Mouse (Mus musculus): ENCODE measurements around the gene Ccdc91. TPM values are rescaled to one million over a fixed set of nuclear protein-coding genes. Genes with fewer than 3 reads are reported as not detected.

Gene Ccdc91
- total RNA-seq (2022), result 10 to 100 TPM; 34.3 to 40.0 (median 37.4) TPM

DNA sequence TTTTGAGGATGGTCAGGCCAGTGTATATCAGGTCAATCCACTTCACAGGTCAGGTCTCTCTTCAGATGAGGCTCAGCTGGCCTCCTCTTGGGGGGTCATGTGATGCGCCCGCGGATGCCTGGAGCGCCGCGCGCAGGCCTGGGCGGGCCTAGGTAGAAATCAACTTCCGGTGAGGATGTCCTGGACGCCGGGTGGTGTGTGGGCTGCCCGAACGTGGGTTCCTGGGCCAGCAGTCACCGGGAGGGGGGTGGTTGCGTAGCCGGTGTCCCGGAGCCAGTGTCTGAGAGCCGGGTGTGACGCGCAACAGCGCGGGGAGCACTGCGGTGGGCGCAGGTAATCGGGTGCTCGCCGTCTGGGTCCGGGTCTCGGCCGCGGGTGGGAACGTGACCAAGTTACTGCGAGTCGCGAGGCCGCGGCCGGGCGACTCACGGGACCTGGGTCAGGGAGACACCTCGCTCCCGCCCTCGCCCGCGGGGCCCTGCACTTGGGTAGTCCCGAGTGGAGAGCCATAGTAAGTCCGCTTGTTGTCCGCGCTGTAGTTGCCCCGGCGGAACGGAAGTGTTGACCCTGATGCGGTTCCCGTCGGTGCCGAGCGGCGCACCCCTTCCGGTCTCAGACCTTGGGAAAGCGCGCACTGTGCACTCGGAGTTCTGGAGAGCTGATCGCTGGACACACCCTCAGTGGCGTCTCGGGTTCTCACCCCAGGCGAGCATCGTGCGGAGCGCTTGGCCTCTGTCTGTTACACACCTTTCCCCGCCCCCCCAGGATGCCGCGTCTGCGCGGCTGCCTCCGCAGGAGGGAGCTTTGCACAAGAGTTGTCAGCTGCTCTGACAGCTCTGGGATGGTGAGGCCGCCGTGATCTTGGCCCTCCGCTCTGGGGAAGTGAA, at the start of gene Ccdc91:
Ccdc91 (plus strand) TSS at position 102 of the 887 bp plus-strand sequence.
- peak; percentile 84 to 90 for DNase-seq (ENCODE audit: low spot score in 2 of 2)

DNA sequence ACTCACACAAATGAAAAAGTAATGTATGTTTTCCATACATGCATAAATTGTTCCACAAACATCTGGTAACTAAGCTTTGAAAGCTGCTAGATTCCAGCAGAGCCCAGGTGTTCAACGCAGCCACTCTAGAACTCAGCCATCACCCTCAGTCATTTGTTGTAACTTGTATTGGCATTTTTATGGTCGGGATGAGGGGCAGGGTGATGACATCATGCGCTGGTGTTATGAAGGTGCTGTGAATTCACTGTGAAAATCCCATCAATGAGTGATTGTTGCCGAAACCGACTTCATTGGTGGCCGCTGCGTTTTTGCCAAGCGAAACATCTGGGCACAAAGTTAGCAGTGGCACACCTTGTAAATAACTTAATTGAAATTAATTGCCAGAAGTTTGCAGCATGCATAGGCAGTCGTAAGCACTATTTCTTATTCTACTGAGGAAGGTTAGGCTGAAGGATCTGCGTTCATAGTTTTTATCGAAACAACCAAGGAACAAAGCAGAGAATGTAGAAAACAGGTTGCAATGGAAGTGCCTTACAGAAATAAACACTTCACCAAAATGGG, 48.6 kb upstream of the Ccdc91 start:
- no peak for DNase-seq (ENCODE audit: low spot score in 2 of 2)

GRCm38 (mm10) chr6:147455775-147456174, 19.9 kb upstream of the Ccdc91 start:
- no peak for DNase-seq (ENCODE audit: low spot score in 2 of 2)

DNA sequence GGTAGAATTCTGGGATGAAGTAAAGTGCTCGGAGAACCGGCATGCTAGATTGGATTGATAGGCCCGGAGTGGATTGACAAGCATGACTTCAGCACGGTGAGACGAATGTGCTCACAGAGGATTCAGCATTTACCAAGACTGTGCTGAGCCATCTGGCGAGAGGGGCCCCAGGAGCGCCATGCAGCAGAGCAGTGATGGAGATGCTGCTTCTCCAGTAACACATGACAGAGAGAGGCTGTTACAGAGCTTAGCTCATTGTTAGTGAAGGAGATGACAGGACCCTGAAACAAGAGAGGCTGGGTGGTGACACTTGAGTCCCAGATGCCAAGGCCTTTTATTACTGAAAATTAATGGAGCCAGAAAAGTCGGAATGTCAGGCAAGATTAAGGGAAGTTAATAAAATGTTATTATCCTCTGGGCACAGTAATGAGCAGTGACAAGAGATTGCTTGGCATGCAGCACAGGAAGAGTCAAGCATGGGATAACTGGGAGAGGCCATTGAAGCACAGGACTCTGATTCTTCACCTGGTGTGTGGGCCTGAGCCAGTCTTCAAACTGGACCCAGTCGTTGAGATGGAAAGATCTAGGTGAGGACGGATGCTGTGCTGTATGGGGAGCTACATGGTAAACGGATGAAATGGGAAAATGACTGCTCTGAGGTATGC, 16.9 kb upstream of the Ccdc91 start:
- no peak for DNase-seq (ENCODE audit: low spot score in 2 of 2)

DNA sequence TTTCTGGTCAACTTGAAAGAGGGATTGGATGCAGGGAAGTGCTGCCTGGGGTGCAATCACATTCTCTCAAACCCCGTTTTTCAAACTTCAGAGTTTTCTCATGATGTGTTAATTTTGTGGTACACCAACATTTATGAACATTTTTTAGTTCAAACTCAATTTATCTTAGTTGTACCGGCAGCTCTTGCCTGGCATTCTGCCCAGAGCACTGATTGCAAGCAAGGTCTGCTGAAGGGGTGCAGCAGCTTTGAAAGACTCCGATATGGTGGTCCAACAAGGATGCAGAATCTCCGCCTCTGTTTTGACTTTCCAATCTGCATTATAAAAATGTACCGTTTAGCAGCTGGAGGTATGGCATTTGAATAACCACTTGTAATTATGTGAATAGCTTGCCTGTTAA, 5.6 kb upstream of the Ccdc91 start:
- DNase-seq (ENCODE audit: low spot score in 2 of 2), result no peak

GRCm38 (mm10) chr6:147481141-147481540, 5.5 kb downstream of the Ccdc91 start:
- no peak for DNase-seq (ENCODE audit: low spot score in 2 of 2)

- no peak for DNase-seq (ENCODE audit: low spot score in 2 of 2)
Measured at GRCm38 (mm10) chr6:147490120-147490519, 14.5 kb downstream of the Ccdc91 start.

GRCm38 (mm10) chr6:147492551-147492950, 16.9 kb downstream of the Ccdc91 start:
- DNase-seq (ENCODE audit: low spot score in 2 of 2), result no peak

GRCm38 (mm10) chr6:147501439-147501838, 25.8 kb downstream of the Ccdc91 start:
- DNase-seq (ENCODE audit: low spot score in 2 of 2), result no peak

DNA sequence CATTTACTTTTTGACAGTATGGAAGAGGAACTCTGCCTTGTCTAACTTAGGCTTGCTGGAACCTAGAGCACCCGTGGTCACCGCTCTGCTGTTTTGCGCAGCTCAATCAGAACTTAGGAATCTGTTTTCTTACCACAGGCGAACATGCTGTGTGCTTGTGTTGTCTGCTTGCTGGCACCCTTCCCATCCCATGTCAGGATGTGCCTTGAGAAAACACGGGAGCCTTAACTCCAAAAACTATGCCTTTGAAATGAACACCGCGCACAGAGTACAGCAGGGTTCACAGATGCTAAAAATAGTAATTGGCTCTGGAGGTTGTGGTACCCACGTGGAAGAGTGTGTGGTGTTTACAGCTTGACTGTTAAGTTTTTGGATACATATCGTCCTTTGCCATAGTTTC, 30.4 kb downstream of the Ccdc91 start:
- DNase-seq (ENCODE audit: low spot score in 2 of 2), result no peak

DNA sequence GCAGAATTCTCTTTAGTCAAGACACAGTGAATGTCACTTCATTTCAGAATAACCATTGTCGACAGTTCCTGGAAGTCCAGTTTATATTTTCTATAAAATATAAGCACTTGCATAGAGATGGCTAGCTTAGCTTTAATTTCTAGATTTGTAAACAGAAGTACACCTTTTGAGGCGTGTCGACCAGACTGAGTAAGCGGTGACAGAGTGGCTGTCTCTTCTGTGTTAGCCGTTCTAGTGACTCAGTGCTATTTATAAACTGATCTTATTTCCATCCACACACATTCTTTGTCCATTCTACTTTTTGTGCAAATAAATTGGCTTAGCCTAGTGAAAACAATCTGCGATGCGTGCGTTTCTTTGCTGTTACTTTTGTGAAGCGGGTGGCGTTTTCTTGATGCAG, 30.9 kb downstream of the Ccdc91 start:
- DNase-seq (ENCODE audit: low spot score in 2 of 2), result no peak

- no peak for DNase-seq (ENCODE audit: low spot score in 2 of 2)
Measured at GRCm38 (mm10) chr6:147507186-147507585, 31.6 kb downstream of the Ccdc91 start.

GRCm38 (mm10) chr6:147510516-147510915, 34.9 kb downstream of the Ccdc91 start:
- DNase-seq (ENCODE audit: low spot score in 2 of 2), result no peak

DNA sequence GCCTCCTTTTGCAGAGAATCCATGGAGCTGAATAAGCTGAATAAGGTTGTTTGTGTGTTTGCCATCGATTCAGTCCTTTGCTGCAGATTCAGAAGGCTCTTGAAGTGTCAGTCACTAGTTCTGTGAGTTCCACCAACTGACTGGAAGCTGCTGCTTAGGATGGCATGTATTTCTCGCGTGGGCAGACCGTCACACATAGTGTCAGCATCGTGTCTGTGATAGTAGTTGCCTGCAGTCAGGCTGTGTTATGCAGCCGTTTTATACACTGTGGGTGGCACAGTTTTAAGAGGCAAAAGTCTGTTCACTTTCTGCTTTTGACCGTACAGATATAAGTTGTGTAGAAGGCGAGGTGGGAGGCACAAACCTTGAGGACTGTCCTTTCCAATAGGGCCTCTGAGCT, 42.3 kb downstream of the Ccdc91 start:
- DNase-seq (ENCODE audit: low spot score in 2 of 2), result peak; percentile 4 to 78

DNA sequence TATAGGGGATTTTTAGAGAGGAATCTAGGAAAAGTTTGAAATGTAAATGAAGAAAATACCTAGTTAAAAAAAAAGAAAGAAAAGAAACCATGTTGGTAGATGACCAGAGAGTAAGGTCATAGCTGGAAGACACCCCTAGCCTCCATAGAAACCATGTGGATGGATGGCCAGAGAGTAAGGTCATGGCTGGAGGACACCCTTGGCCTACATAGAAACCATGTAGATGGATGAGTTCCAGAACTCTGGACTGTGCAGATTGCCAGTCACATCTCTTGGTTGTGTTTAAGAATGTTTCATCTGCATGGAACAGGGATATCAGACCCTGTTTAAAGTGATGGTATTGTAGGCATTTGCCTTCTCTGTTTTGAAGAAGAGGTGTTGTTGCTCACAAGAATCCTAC, 49.6 kb downstream of the Ccdc91 start:
- DNase-seq (ENCODE audit: low spot score in 2 of 2), result no peak

DNA sequence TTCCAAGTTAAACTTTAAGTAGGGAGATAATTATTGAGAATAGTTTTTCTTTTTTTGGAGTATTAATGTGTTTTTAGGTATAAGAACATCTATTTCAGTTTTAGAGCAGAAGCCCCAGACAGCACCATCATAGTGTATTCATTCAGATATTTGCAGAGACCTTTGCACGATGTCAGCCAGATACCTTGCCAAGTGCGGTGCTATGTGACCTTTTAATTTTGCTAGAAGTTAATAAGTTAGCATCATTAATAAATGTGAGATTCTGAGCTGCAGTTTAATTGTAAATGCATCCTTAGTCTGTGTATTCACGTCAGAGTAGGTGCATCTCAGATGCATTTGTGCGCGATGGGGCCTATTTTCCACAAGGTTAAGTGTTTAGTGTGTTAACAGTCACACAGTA, 59.3 kb downstream of the Ccdc91 start:
- no peak for DNase-seq (ENCODE audit: low spot score in 2 of 2)

GRCm38 (mm10) chr6:147538236-147538635, 62.6 kb downstream of the Ccdc91 start:
- no peak for DNase-seq (ENCODE audit: low spot score in 2 of 2)

DNA sequence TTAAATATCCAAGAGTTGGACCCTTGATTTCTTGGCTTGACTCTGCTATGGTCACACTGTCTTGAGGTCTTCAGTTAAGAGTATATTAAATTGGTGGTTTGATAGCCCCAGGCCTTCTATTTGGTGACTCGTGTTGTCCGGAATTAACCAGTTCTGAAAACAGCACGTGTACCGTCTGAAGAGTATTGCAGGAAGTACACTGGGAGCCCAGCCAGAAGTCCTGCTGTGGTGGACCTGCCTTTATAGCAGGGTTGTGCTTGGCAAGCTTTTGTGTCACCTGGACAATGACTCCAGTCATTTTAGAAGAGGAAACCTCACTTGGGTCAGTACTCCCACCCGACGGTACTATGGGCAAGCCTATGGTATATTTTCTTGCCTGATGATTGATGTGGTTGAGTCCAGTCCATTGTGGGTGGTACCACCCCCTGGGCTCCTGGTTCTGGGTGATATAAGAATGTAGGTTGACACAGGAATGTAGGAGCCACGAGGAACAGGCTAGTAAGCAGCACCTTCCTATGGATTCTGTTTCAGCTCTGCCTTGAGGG, 63.5 kb downstream of the Ccdc91 start:
- DNase-seq (ENCODE audit: low spot score in 2 of 2), result no peak

GRCm38 (mm10) chr6:147540942-147541341, 65.3 kb downstream of the Ccdc91 start:
- no peak for DNase-seq (ENCODE audit: low spot score in 2 of 2)

DNA sequence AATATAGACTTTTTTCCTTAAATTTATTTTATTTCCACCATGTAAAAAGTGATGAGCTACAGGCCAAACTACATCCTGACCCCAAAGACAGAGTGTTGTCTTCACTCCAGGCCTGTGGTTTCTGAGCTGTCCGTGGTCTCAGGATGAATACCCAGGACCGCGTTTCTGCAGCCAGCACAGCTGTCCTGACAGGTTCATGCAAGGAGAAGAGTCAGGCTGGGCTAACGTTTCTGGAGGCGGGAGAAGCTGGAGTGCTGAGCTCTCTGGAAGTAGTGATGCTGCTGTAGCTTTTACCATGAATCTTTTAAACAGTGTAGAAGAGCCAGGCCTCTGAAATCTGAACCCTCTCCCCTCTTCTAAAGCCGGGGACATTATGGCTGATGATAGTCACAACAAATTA, 80.0 kb downstream of the Ccdc91 start:
- no peak for DNase-seq (ENCODE audit: low spot score in 2 of 2)

DNA sequence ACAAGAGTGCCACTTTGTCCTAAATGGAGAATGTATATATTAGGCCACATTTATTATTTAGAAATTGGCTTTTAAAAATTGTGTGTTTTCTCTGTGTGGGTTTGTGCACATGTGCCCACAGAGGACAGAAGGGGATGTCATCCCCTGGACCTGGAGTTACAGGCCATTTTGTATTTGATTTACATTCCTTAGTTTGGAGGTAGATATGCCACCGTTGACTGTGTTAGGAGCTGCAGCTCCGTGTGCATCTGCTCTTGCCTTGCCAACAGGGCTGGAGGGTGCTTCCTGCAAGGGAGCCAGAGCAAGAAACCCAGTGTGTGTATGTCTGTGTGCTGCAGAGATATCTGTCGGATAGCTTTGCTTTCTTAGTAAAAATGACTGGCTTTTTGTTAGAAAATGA, 83.7 kb downstream of the Ccdc91 start:
- DNase-seq (ENCODE audit: low spot score in 2 of 2), result no peak

- no peak for DNase-seq (ENCODE audit: low spot score in 2 of 2)
Measured at GRCm38 (mm10) chr6:147560436-147560835, 84.8 kb downstream of the Ccdc91 start.
